Mouse (Mus musculus) heart, postnatal 0 days (tissue): ENCODE measurements around the gene Trpm5.

Experiments
- CTCF ChIP-seq: IDR thresholded peaks from 2 replicates; pipeline ENCODE4 v1.5.1; 2016; ENCODE audit warnings: antibody characterized with exemption, control low read depth, low read depth
- EP300 ChIP-seq: IDR thresholded peaks from 2 replicates; pipeline ENCODE4 v1.6.1; 2016; ENCODE audit warnings: antibody characterized with exemption, low read depth

- TF ChIP-seq CTCF (no peak), EP300 (no peak)
Measured at GRCm38 (mm10) chr7:143119407-143119806, 25.0 kb upstream of the Trpm5 start.
